Mouse (Mus musculus): Measurements from ENCODE around the gene Shoc2.

GRCm38 (mm10) chr19:54041029-54041367 is 96.9 kb downstream of the Shoc2 start:
- TF ChIP-seq CTCF (IDR thresholded peaks at IDR 0.05; ENCODE audit: low read depth) (no peak), EP300 (optimal IDR thresholded peaks at IDR 0.05) (no peak)
